Mouse (Mus musculus): ENCODE measurements around the gene Zic2.

Zic2 gene

DNA sequence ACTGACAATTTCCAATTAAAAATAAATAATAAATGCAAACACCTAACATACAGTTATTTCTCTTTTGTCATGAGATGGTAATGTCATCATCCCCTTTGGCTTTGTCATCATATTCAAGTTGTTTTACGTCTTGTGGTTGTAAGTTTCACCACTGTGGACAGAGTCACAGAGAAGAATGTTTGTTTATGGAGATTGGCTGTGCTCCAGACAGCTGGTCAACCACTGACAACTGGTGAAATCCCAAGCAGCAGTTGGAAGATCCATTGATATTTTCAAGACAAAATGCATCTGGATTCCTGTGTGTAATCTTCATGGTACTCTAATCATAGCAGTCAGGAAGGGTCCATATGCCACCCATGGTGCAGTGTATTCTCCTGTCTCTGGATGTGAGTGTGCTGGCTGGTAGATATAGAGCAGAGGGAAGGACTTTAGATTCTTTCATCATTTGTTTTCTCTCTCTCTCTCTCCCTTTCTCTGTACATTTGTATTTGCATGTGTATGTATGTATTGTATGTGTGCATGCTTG, 38.3 kb downstream of the Zic2 start:
- no peak for DNase-seq

DNA sequence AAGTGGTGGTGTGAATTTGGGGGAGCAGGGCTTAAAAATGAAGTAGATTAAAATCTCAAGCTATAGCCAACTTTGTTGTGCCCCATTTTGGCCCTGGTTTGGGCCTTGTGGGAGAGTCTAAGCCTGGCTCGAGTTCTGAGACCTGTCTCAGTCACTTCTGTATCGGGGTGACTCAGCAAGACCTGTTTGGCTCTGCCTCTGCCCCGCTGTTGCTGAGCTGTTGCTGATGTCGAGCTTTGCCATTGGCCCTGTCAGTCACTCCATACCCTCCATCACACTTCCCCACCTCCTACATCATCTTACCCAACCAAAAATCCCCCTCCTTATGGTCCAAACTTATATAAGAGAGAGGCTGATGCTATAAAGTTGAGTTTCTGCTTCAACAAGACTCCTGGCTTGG, 53.2 kb downstream of the Zic2 start:
- no peak for DNase-seq

All from cerebellum, adult 11-12 months (tissue).